Mouse (Mus musculus) retina, postnatal 7 days (tissue): ENCODE measurements at regions not wholly inside any gene's neighbourhood (a gene's known extent, or its start where the extent isn't known, plus 50 kb on each side); places are given as distances from the start of the nearest gene placed in this dataset.

Experiments
- DNase-seq: peaks from one replicate; pipeline ENCODE4 v3.0.0-alpha.2; 2012; ENCODE audit warnings: low read depth, low spot score

DNA sequence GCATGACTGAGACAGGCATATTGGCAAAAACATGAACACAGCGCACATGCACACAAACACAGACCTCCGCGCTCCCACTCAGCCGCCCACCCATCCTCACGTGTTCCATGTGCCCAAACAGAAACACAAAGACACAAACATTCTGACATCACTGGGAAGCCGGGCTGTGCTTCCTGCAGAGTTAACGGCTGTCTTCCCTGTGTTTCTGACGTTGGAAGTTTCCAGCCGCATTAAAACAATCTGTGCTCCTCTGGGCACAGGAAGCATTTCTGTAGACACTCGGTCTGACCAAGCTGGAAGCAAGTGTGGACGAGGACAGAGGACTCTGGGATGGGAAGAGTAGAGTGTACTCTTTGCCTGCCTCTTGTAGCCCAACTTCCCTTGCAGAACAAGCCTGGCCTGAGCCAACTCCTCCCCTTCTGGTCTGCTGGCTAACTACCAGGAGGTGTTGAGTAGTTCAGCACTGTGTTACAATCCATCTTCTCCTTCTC, 296.2 kb upstream of the Zfp703 start:
- no peak for DNase-seq

GRCm38 (mm10) chr8:26687146-26687545, 290.0 kb upstream of the Zfp703 start:
- peak; percentile 8 for DNase-seq

- DNase-seq, result no peak
Measured at GRCm38 (mm10) chr8:26688035-26688434, 289.1 kb upstream of the Zfp703 start.

GRCm38 (mm10) chr8:26688745-26689478, 288.2 kb upstream of the Zfp703 start:
- no peak for DNase-seq

GRCm38 (mm10) chr8:26689479-26690177, 287.5 kb upstream of the Zfp703 start:
- DNase-seq, result no peak

- DNase-seq, result no peak
Measured at GRCm38 (mm10) chr8:26690178-26690735, 286.9 kb upstream of the Zfp703 start.

DNA sequence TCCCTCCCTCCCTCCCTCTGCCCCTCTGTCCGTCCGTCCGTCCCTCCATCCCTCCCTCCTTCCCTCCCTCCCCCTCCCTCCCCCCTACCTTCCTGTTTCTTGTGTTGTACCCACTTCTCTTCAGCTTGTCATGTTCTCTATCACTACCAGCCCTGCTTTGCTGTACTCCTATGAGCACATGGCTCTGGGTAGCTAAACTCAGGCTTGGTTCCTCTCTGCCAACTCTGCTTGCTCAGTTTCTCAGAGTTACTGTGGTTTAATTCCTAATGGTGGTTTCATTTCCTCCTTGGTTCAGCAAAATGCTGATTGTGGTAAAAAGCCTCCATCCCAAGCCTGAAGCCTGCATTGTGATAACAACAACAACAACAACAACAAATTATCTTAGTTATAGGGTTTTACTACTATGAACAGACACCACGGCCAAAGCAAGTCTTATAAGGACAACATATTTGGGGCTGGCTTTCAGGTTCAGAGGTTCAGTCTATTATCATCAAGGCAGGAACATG, 279.5 kb upstream of the Zfp703 start:
- DNase-seq, result no peak

- DNase-seq, result no peak
Measured at GRCm38 (mm10) chr8:26698580-26698979, 278.5 kb upstream of the Zfp703 start.

DNA sequence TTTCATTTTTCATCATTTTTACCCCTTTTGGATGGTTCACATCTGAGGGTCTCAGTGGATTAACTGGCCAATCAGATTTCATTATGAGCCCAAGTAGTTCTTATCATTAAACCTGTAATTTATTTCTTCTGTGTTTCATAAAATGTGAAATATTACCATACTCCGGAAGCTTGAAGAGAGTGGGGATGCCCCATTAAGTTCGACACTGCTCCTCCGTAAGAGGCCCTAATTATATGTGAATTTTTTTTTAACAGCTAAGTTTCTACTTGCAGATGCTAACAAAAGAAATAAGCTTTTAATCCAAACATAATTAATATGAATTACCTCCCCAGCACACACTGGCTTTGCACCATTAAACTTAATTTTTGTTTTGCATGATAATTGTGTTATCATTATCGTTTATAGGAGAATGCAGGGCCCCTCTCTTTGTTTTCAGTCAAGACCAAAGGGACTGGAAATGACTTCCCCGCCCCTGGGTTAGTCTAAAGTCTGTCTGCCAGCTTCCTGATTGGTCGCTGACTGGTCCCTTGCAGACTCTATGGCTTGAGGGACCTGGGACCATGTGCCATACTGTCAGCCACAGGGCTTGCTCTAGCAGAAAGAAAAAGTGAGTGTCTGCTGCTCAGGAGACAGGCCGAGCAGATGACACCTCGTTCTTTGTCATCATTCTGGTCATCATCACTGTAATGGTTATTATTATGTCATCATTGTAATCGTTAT, 270.9 kb upstream of the Zfp703 start:
- DNase-seq, result no peak

DNA sequence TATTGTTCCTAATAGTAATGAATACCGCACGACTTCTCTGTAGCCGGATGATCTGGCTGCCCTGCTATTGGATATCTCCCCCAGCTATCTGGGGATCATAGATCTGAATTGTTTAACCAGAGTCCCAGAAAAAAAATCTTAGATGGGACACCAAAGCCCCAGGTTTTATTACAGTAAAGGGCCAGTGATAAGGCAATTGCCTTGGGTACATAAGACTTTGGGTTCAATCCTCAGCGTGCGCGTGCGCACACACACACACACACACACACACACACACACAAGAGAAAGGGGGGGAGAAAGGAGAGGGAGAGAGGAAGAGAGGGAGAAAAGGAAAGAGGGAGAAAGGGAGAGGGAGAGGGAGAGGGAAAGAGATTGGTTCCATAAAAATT, 270.4 kb upstream of the Zfp703 start:
- no peak for DNase-seq

GRCm38 (mm10) chr8:26713836-26714235, 263.3 kb upstream of the Zfp703 start:
- DNase-seq, result no peak

DNA sequence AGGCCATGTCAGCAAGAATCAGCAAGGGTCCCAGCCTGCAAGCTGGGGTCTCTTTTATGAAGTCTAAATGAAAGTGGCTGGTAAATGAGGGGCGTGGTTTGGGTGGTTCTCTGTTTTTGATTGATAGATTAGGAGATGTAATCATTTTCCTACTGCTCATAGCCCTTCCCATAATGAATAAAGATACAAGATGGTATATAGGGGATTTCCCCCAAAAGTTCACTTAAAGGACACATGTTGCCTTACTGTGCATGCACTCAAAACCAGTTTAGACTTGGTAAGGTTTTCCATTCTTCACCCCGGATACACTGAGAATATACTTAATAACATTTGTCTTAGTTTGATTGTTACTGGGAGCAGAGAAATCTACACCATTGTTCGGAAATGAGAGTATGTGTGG, 262.4 kb upstream of the Zfp703 start:
- no peak for DNase-seq

- DNase-seq, result no peak
Measured at GRCm38 (mm10) chr8:26718409-26719355, 258.4 kb upstream of the Zfp703 start.

DNA sequence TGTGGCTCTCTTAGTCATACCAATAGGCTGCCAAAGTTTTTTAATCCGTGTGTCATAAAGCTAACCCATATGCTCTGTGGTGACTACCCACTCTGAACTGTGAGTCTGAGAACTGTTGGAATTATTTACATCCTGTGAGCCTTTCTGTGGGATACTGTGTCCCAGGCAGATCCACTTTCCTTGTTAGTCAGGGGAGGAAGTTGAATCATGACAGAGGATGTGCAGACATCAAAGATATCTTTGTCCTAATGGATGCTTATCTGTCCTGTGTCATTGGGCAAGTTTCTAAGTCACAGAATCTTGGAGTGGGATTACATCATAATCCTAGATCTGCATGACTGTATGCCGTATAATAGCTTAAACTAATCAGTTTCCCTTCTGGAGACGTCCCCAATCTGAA, 254.4 kb upstream of the Zfp703 start:
- no peak for DNase-seq

GRCm38 (mm10) chr8:26724628-26725027, 252.5 kb upstream of the Zfp703 start:
- no peak for DNase-seq

DNA sequence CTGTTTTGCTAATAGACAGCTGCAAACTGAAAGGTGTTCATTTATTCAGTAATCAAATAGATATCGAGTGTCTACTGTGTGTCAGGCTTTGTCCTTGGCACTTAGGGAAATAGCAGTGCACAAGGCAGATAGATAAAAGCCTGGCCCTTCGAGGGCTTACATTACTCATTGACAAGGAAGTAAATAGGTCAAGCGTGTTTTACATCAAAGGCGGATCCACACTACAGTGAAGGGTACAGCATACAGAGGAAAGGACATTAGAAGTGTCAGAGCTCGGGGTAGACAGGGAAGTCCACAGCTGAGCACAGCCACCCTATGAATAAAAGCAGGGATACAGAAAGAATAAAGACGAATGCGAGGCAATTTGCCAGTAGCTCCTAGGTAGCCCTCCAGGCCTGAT, 251.6 kb upstream of the Zfp703 start:
- no peak for DNase-seq

- no peak for DNase-seq
Measured at GRCm38 (mm10) chr8:26729351-26729750, 247.8 kb upstream of the Zfp703 start.

DNA sequence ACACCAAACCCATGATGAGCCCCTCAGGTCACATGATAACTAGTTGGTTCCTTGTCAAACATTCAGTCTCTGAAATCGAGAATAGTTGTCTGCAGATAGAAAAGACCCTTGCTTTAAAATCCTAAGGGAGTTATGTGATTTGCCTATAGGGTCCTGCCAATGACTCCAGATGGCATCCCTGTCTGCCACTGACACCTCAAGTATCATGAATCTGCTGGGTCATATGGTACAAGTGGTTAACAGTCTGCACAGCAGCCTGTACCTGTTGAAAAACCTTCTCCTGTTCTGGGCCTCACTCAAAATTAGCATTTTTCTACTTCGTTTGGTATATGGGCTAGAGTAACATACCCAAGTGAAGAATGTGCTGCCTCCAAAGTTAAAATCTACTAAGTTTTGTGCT, 246.0 kb upstream of the Zfp703 start:
- no peak for DNase-seq

- DNase-seq, result no peak
Measured at GRCm38 (mm10) chr8:26744424-26744823, 232.7 kb upstream of the Zfp703 start.

DNA sequence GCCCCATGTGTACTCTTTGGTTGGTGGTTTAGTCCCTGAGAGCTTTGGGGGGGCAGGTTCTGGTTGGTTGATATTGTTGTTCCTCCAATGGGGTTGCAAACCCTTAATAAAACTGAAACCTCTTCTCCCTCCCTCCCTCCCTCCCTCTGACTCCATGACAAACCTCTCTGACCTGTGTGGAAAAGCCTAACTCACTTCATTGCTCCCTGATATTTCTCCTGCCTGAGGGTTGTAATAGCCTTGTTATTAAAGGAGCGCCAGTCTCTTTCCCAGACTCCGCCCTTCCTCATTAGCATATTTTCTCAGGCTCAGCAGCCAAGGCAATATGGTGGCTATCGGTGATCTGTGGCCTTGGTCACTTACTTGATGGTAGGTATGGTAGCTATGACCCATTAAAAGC, 230.3 kb upstream of the Zfp703 start:
- DNase-seq, result no peak
